Mouse (Mus musculus) ES-E14 (cell line): Measurements from ENCODE around the gene Tnfrsf21.

Experiments used
- CHD2 ChIP-seq: IDR thresholded peaks from 2 replicates; pipeline ENCODE4 v1.6.1; 2014; ENCODE audit warnings: mild to moderate bottlenecking, low read depth, low read length, inconsistent platforms
- HCFC1 ChIP-seq: IDR thresholded peaks from 2 replicates; pipeline ENCODE4 v1.6.1; 2012; ENCODE audit warnings: low read length, inconsistent platforms, borderline replicate concordance; ENCODE audit not compliant: insufficient read depth
- ZC3H11A ChIP-seq: IDR thresholded peaks from 2 replicates; pipeline ENCODE4 v1.6.1; 2012; ENCODE audit warnings: low read depth, mild to moderate bottlenecking, inconsistent platforms, low read length, borderline replicate concordance

DNA sequence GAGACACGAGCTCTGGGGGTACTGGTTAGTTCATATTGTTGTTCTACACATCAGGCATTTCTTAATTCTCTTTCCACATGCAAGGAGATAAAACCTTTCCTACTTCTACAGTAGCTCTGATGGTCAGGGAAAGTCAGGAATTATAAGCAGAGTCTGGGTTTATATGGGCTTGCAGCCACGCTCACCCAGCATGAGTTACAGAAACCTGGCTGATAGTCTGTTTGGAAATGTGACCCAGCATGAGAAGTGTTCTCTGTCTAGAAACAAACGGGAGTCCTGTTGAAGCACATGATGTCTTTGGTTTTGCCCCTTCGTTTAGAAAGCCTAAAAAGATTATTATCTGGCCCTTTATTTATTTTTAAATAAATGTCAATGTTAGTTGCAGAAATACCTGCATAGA is 118.6 kb downstream of the Tnfrsf21 start:
- TF ChIP-seq CHD2 (no peak), HCFC1 (no peak), ZC3H11A (no peak)
